Mouse (Mus musculus) cerebellum, adult 2 months (tissue): ENCODE measurements around the gene Trappc10.

Source experiments
- CTCF ChIP-seq: fragments of 200-500 bp; IDR thresholded peaks from 2 replicates; pipeline ENCODE4 v1.5.1; 2011; ENCODE audit warnings: low read depth, mild to moderate bottlenecking, control low read depth, low read length, moderate library complexity, borderline replicate concordance; ENCODE audit not compliant: insufficient read depth
- POLR2A ChIP-seq: fragments of 200-500 bp; IDR thresholded peaks from 2 replicates; pipeline ENCODE4 v1.6.1; 2011; ENCODE audit warnings: low read length, control low read depth, borderline replicate concordance; ENCODE audit not compliant: insufficient read depth

DNA sequence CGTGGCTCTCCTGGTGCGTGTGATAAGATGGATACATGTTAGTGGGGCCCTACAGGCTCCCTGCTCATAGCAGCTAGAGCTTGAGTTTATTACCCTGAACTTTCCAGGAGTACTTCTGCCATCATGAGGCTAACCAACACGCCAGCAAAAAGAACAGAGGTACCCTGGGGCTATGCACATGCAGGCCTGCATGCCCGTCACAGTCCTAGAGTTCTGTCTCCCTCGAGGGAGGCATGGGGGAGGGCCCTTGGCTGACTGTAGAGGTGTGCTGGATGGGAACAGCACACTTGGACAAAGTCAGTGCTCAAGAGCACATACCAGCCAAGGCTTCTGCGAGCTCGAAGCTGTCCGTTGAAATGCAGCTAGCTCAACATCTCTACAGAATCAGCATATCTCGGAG is 36.0 kb upstream of the Trappc10 start:
- no peak for TF ChIP-seq CTCF
- no peak for TF ChIP-seq POLR2A
